Mouse (Mus musculus) neutrophil, adult 5-6 weeks (primary cell): ENCODE measurements around the gene Ccdc127. TPM values are rescaled to one million over a fixed set of nuclear protein-coding genes. Genes with fewer than 3 reads are reported as not detected.

Experiments
- ATAC-seq: fragments of 151-379, 151-347 bp; 2 replicates; pipeline ENCODE4 v1.8.0; 2017; ENCODE audit warnings: mild to moderate bottlenecking, moderate TSS enrichment; ENCODE audit not compliant: insufficient number of reproducible peaks, poor library complexity, low FRiP score, severe bottlenecking; ENCODE audit errors: extremely low read depth
- total RNA-seq: library from RNA; stranded (forward); fragments of 200-1000 nt; gene quantifications from 2 replicates; pipeline ENCODE4 v1.2.3, GENCODE M21; 2017

The Ccdc127 gene
- total RNA-seq, 1 experiment from 2014 or later: 22.0 TPM

DNA sequence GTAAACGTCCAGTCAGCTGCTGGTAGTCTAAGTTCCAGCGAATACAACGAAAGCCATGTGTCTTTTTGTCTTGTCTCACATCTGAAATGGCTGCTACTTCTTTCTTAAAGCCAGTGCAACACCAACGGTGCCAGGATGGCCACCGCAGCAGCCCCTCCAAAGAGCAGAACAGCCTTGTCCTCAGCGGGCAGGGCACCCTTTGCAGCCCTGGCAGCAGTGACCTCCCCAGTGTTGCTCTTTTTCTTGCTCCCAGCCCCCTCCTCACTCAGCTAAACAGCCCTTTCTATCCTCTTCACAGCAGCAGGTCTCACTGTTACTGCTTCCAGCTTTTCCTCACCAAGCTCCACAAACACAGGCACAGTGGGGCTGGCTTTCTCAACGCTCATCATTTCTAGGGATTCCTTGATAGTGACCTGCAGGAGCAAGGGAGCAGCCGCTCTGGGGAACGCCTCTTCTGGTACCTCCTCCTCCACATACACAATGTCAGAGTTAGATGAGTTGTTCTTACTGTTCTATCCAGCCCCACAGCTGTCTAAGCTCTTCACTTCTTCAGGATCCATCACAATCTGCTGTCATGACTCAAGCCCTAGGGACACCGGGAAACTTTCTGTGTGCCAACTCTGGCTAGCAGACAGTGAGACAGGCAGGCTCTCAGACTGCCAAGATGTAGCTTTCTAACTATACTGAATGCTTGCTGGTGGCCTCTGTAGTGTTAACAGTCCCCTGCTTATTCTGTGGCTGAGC lies 31.6 kb downstream of the Ccdc127 start:
- no peak for ATAC-seq

DNA sequence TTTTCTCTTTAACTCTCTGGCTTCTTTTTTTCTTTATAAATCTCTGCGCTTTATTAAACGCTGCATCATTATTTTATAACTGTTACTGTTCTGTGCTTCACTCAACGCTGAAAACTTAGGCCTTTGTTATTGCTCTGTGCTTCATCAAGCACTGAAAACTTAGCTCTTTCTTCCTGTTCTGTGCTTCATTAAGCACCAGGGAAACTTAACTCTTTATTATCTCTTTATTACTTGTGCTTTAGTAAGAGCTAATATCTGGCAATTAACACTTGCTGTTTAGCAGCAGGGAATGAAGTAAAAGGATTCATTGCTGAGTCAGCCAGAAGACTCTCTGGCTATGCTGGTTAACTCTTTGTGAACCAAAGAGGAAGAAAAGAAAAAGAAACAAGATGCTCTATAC lies 32.2 kb downstream of the Ccdc127 start:
- ATAC-seq: no peak

DNA sequence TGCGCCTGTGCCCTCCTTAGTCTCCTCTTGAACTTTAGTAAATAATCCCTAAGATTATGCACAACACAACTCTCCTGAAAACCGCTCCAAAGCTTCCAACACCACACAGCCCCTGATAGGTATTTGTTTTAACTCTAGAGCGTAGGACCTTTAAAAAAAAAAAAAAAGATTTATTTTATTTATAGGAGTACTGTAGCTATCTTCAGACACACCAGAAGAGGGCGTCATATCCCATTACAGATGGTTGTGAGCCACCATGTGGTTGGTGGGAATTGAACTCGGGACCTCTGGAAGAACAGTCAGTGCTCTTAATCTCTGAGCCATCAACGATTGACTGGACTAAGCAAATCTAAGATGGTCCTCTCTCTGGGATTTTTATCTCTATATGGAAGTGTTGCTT lies 39.6 kb downstream of the Ccdc127 start:
- no peak for ATAC-seq

DNA sequence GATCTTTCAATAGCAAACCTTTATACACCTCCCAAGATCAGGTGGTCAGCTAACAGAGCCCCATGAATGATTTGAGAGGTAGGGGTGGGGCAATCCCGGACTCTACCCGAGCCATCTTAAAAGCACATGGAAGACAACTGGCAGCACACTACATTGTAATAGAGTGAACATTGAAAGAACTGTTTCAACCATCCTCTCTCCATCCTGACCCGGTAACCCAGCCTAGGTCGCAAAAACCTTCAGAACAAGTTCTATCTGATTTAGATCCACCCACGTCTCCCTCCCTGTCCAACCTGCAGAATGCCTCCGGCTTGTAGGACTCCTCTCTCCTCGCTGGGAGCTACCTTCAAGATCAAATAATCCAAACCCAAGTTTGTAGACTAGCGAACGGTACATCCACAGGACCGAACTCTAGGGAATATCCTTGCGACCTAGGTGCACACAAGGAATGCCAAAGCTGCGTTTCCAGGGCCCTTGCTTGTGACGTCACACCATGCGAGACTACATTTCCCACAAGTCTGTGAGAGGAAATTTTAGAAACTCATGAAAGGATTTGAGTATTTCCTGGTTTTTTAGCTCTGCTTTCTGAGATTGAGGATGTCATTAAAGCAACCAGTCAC lies 40.4 kb downstream of the Ccdc127 start, which contains the start of gene Zfp72:
TSS of gene Zfp72 (minus strand) at position 466 of the 620 bp plus-strand sequence.
- ATAC-seq: peak; percentile 64

DNA sequence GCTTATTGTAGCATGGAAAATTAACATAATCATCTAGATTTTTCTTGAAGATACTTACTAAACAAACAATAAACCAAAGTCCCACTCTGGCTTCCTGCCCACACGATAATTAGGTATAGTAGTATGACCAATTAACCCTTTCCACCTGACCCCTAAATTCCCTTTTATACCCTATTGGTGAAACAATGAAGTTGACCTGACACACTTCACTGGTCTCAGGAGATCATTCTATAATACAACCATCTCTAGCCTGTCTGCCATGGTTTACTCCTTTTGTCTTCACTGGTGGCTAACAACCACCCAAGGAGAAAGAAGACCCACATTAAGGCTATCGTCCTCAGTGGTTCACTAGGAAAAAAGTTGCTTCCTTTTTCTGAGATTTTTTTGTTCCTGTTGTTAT lies 41.0 kb downstream of the Ccdc127 start:
- no peak for ATAC-seq

DNA sequence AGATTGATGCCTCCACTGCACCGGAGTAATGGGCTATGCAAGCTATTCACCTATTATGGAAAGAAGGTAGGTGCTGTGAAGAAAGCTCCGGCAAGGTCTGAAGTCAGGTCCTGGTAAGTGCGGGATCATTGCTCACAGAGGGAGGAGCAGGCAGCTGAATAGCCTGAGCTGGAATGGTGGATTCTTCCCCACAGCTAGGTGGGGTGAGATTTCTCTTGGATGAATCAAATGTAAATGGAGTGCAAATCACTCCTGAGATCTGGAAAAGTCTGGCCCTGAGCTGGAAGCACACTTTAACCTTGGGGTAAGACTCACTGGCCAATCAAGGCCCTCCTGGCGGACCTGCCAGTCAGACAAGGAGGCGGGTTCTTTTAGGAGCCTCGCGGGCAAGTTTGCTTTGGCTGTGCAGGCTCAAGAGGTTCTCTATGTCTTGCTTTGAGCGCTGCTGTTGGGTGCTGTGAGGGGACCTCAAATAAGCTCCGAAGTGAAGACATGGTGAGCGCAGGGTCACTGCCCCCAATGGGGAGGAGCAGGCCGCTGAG lies 49.3 kb downstream of the Ccdc127 start, which contains the start of gene Ftl1-ps1:
TSS of gene Ftl1-ps1 (plus strand) at position 397 of the 542 bp plus-strand sequence.
- no peak for ATAC-seq

Other genes starting within 250 kb of the Ccdc127 start
- not detected in 2 replicates for gene Slc9a3, start 228.9 kb upstream of the Ccdc127 start, total RNA-seq
- gene Exoc3, start 141.6 kb upstream of the Ccdc127 start, total RNA-seq: 64.6 and 75.3 TPM in 2 replicates
- 0.12 TPM in 2 replicates for gene Ahrr, start 58.0 kb upstream of the Ccdc127 start, total RNA-seq
- gene Pdcd6, start 32.7 kb upstream of the Ccdc127 start, total RNA-seq: 106 and 110 TPM in 2 replicates
- 248 and 251 TPM in 2 replicates for gene Sdha, start within 50 bp of the Ccdc127 start, total RNA-seq
- 0.23 TPM in 1 of 2 replicates, not detected in the other for gene Lrrc14b, start 13.7 kb downstream of the Ccdc127 start, total RNA-seq
- gene Zfp72, start 40.5 kb downstream of the Ccdc127 start, total RNA-seq: 2.8 and 3.8 TPM in 2 replicates
- 29.0 and 29.6 TPM in 2 replicates for gene Ftl1-ps1, start 49.4 kb downstream of the Ccdc127 start, total RNA-seq
- gene Zfp825, start 143.7 kb downstream of the Ccdc127 start, total RNA-seq: 12.8 and 14.6 TPM in 2 replicates